Mouse (Mus musculus): Measurements from ENCODE around the gene Rnft2.

GRCm38 (mm10) chr5:118167561-118167995 lies 77.3 kb downstream of the Rnft2 start:
- TF ChIP-seq POLR2A (IDR thresholded peaks at IDR 0.05; ENCODE audit: borderline replicate concordance, insufficient read depth, low read length) (no peak), CTCF (IDR thresholded peaks at IDR 0.05; ENCODE audit: borderline replicate concordance, insufficient read depth, low read depth, low read length) (no peak)

All from cerebellum, adult 2 months (tissue).